Mouse (Mus musculus) hindbrain, embryonic 16.5 days (tissue): ENCODE data around the gene Cacna1a. TPM values are rescaled to one million over a fixed set of nuclear protein-coding genes. Genes with fewer than 3 reads are reported as not detected.

ENCODE experiments used
- ATAC-seq: fragments of 200-750 bp; cut with Nextera tagmentation; 2 replicates; pipeline ENCODE4 v1.8.0; 2017; ENCODE audit warnings: moderate TSS enrichment, moderate library complexity
- H3K27ac ChIP-seq: fragments of 300-500 bp; sonication (generic); 2 replicates; pipeline ENCODE4 v1.5.1; 2014; ENCODE audit warnings: low read depth, mild to moderate bottlenecking, control low read depth, low read length, moderate library complexity
- H3K27me3 ChIP-seq: fragments of 300-500 bp; sonication (generic); replicated peaks from 2 replicates; pipeline ENCODE4 v1.6.1; 2014; ENCODE audit warnings: low read length; ENCODE audit not compliant: control insufficient read depth, insufficient read depth
- H3K36me3 ChIP-seq: fragments of 300-500 bp; sonication (generic); 2 replicates; pipeline ENCODE4 v1.6.1; 2014; ENCODE audit warnings: mild to moderate bottlenecking, low read length, moderate library complexity, mixed read lengths; ENCODE audit not compliant: control insufficient read depth, insufficient read depth
- H3K4me1 ChIP-seq: fragments of 300-500 bp; sonication (generic); 2 replicates; pipeline ENCODE4 v1.6.1; 2014; ENCODE audit warnings: low read depth, low read length; ENCODE audit not compliant: control insufficient read depth, insufficient read depth
- H3K4me2 ChIP-seq: fragments of 300-500 bp; sonication (generic); 2 replicates; pipeline ENCODE4 v1.6.1; 2014; ENCODE audit warnings: mild to moderate bottlenecking, low read length, control low read depth, moderate library complexity
- H3K4me3 ChIP-seq: fragments of 300-500 bp; sonication (generic); 2 replicates; pipeline ENCODE4 v1.5.1; 2014; ENCODE audit warnings: mild to moderate bottlenecking, low read length, control low read depth, moderate library complexity
- H3K9ac ChIP-seq: fragments of 300-500 bp; sonication (generic); 2 replicates; pipeline ENCODE4 v1.6.1; 2014; ENCODE audit warnings: low read depth, mild to moderate bottlenecking, control low read depth, low read length, moderate library complexity
- H3K9me3 ChIP-seq: fragments of 300-500 bp; sonication (generic); 2 replicates; pipeline ENCODE4 v1.6.1; 2014; ENCODE audit warnings: mild to moderate bottlenecking, low read length, moderate library complexity; ENCODE audit not compliant: control insufficient read depth
- WGBS: fragments of 180-500 bp; shearing (Covaris S2); extraction: QIAGEN DNeasy Blood & Tissue Kit; methylation state at CpG from one replicate; pipeline ENCODE4 v1.1.7; 2014; 5-methylcytosine and 5-hydroxymethylcytosine counted together
- polyA plus RNA-seq: library from polyadenylated mRNA; unstranded; fragments of >200 nt; fragmentation: Nextera tagmentation; extraction: Ambion mirVana; gene quantifications from 2 replicates; pipeline ENCODE4 v1.2.1, GENCODE M21; 2015

Gene Cacna1a
- polyA plus RNA-seq, 1 experiment from 2014 or later, result 17.1 TPM

DNA sequence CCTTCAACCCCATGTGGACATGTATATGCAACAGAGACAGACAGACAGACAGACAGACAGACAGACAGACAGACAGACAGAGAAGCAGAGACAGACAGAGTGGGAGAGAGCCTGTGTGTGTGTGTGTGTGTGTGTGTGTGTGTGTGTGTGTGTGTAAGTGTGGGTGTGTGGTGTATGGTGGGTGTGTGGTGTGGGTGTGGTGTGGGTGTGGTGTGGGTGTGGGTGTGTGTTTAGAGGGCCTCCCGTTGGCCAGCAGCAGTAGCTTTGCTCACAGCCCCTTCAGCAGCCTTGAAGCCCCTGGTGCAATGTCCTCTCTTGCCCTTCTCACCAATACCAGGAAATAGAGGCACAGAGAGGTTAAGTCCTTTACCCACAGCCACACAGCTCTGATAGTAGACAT, 204.9 kb downstream of the Cacna1a start:
- Histone ChIP-seq H3K36me3 (no peaks in the 10 kb centered on the region), H3K4me2 (no peak overlapping the region), H3K9me3 (no peaks in the 10 kb centered on the region), H3K4me3 (no peak overlapping the region), H3K27ac (no peak overlapping the region), H3K27me3 (no peaks in the 10 kb centered on the region), H3K9ac (no peak overlapping the region), H3K4me1 (no peaks in the 10 kb centered on the region)
- 100% methylated on average over 1 of the region's 1 CpGs for WGBS
- ATAC-seq, result no peak

GRCm38 (mm10) chr8:84594099-84594780, 206.0 kb downstream of the Cacna1a start:
- no peaks in the 10 kb centered on the region for H3K36me3 ChIP-seq
- H3K27me3 ChIP-seq, result no peaks in the 10 kb centered on the region
- no peak overlapping the region for H3K9ac ChIP-seq
- H3K9me3 ChIP-seq, result no peaks in the 10 kb centered on the region
- WGBS, result 63% methylated on average over 9 of the region's 9 CpGs
- ATAC-seq, result peak; percentile 24; the same call in 1 of the 2 replicates
- no peaks in the 10 kb centered on the region for H3K4me1 ChIP-seq
- H3K27ac ChIP-seq, result no peak overlapping the region
- H3K4me2 ChIP-seq, result no peak overlapping the region
- H3K4me3 ChIP-seq, result no peak overlapping the region

DNA sequence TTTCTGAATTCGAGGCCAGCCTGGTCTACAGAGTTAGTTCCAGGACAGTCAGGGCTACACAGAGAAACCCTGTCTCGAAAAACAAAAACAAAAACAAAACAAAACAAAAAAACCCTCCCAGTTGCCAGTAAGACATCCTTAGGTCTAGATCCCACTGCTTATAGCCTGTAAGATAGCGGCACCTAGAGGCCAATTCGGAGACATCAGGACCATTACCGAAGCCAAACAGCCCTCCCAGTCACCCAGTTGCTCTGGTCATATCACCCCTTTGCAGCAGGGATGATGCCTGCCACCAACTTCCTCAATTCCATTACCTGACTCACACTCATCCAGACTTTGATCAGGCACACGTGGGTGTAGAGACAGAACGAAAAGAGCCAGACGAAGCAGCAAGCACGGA, 207.4 kb downstream of the Cacna1a start:
- Histone ChIP-seq H3K9me3 (no peaks in the 10 kb centered on the region), H3K4me1 (peaks cover 6% of the 10 kb centered on the region), H3K27ac (no peak overlapping the region), H3K27me3 (no peaks in the 10 kb centered on the region), H3K4me2 (no peak overlapping the region), H3K4me3 (no peak overlapping the region), H3K36me3 (no peaks in the 10 kb centered on the region), H3K9ac (no peak overlapping the region)
- 24% methylated on average over 9 of the region's 9 CpGs for WGBS
- no peak for ATAC-seq

DNA sequence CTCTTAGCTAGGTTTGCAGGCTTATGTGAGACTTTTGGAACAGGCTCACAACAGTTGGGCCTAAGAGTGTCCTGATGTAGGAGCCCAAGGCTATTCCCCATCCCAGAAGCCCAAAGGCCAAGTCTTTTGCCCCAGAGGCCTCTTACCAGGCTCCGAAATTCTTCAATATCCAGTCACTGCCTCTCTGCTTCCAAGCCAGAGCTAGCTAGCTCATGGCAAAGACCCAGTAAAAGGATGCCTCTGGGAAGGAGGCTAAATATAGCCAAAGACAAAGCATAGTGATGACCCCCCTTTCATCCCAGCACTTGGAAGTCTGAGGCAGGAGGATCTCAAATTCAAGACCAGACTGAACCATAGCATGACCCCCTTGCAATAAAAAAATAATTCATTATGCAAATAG, 211.2 kb downstream of the Cacna1a start:
- H3K9me3 ChIP-seq, result no peaks in the 10 kb centered on the region
- no peaks in the 10 kb centered on the region; the same call in 1 of the 2 replicates for H3K27me3 ChIP-seq
- whole genome bisulfite sequencing, result 76% methylated on average over 1 of the region's 1 CpGs
- H3K4me2 ChIP-seq, result no peak overlapping the region
- H3K9ac ChIP-seq, result no peak overlapping the region; the same call in 1 of the 2 replicates
- no peak overlapping the region for H3K27ac ChIP-seq
- ATAC-seq, result no peak
- peaks cover 15% of the 10 kb centered on the region for H3K4me1 ChIP-seq
- no peak overlapping the region for H3K4me3 ChIP-seq
- H3K36me3 ChIP-seq, result peaks cover 6% of the 10 kb centered on the region; the same call in 1 of the 2 replicates

DNA sequence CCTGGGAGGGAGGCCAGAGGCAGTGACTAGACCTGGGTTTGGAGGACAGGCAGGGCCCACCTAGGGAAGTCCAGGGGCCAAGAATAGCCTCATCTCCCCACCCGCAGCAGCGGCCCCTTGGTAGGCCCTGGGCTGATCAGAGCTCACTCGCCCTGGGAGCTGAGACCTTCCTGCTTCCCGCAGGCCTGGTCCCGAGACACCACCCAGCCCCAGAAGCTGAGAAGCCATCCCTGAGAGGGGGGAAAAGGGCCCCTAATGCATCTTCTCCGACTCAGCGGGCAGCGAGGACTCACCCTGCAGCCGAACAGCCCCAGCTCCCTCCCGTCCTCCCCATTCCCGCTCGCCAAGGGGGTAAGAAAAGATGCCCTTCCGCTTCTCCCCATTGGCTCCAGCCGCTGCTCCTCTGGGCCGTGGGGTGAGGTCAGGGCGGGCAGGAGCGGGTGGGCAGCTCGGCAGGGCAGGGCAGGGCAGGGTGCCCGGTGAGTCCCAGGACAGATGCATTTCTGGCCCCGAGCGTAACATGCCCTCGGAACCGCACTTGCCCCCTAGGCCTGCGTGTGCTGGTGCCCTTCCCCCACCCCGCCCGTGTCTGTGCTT, 212.2 kb downstream of the Cacna1a start:
- Histone ChIP-seq H3K4me2 (peak overlapping the region; percentile 48), H3K4me3 (peak overlapping the region; percentile 18; the same call in 1 of the 2 replicates), H3K36me3 (peaks cover 6% of the 10 kb centered on the region; the same call in 1 of the 2 replicates), H3K9ac (peak overlapping the region; percentile 54), H3K9me3 (no peaks in the 10 kb centered on the region), H3K27me3 (no peaks in the 10 kb centered on the region; the same call in 1 of the 2 replicates), H3K27ac (0 out of 2 replicates have a peak overlapping the region, but pooled peaks have one; percentile 5), H3K4me1 (peaks cover 15% of the 10 kb centered on the region)
- peak; percentile 28; the same call in 1 of the 2 replicates for ATAC-seq
- WGBS, result 9% methylated on average over 26 of the region's 26 CpGs

DNA sequence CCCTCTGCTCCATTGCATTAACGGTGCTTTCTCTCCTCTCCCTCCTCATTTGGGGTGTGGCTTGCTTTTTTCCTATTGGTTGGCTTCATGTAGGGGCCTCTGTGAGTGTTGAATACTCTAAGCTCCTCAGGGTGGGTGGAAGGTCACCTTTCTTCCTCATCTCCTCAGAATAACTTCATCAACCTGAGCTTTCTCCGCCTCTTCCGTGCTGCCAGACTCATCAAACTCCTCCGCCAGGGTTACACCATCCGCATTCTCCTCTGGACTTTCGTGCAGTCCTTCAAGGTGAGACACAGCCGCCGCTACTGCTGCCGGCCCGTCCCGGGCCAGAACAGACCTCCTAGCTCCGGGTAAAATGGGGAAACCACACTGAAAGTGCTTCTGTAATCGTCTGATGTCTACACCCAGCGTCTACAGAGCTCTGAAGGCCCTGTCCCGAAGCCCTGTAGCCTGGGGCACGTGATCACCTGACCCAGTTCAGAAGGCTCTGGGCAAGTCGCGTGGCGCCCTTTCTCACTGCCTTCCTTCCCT, 213.0 kb downstream of the Cacna1a start:
- no peaks in the 10 kb centered on the region; the same call in 1 of the 2 replicates for H3K27me3 ChIP-seq
- peak overlapping the region; percentile 17 for H3K9ac ChIP-seq
- peak; percentile 41 for ATAC-seq
- no peak overlapping the region for H3K27ac ChIP-seq
- peaks cover 6% of the 10 kb centered on the region; the same call in 1 of the 2 replicates for H3K36me3 ChIP-seq
- peaks cover 15% of the 10 kb centered on the region for H3K4me1 ChIP-seq
- WGBS, result 8% methylated on average over 19 of the region's 19 CpGs
- peak overlapping the region; percentile 12 for H3K4me3 ChIP-seq
- no peaks in the 10 kb centered on the region for H3K9me3 ChIP-seq
- H3K4me2 ChIP-seq, result peak overlapping the region; percentile 43

GRCm38 (mm10) chr8:84614512-84615223, 226.4 kb downstream of the Cacna1a start:
- H3K9ac ChIP-seq, result no peak overlapping the region
- H3K27ac ChIP-seq, result no peak overlapping the region

GRCm38 (mm10) chr8:84615666-84616485, 227.6 kb downstream of the Cacna1a start:
- 23% methylated on average over 22 of the region's 22 CpGs for WGBS
- ATAC-seq, result peak; percentile 47
- Histone ChIP-seq H3K36me3 (no peaks in the 10 kb centered on the region), H3K4me3 (no peak overlapping the region), H3K9ac (0 out of 2 replicates have a peak overlapping the region, but pooled peaks have one; percentile 27), H3K4me2 (no peak overlapping the region), H3K9me3 (no peaks in the 10 kb centered on the region), H3K27me3 (no peaks in the 10 kb centered on the region), H3K27ac (no peak overlapping the region), H3K4me1 (no peaks in the 10 kb centered on the region; the same call in 1 of the 2 replicates)

More at GRCm38 (mm10) chr8:84614512-84615223, 226.4 kb downstream of the Cacna1a start:
- Histone ChIP-seq H3K9me3 (no peaks in the 10 kb centered on the region), H3K4me2 (no peak overlapping the region), H3K4me1 (no peaks in the 10 kb centered on the region; the same call in 1 of the 2 replicates), H3K4me3 (no peak overlapping the region), H3K27me3 (no peaks in the 10 kb centered on the region), H3K36me3 (no peaks in the 10 kb centered on the region)
- no peak for ATAC-seq
- 30% methylated on average over 16 of the region's 16 CpGs for WGBS
